Comparison of ENCODE assay signal across 11 mouse cellular contexts in the genomic region with DNA sequence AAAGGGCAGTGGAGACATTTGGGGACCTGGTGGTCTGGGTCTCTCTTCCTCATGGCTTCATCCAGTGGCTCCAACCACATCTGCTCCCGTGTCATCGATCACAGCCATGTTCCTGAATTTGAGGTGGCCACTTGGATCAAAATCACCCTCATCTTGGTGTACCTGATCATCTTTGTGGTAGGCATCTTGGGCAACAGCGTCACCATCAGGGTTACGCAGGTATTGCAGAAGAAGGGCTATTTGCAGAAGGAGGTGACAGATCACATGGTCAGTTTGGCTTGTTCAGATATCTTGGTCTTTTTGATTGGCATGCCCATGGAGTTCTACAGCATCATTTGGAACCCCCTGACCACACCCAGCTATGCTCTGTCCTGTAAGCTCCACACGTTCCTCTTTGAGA. TPM values are rescaled to one million over a fixed set of nuclear protein-coding genes. Genes with fewer than 3 reads are reported as not detected.
DNase-seq lines count a peak whose midpoint lies in the region; ATAC-seq and TF ChIP-seq lines count a peak whose summit lies in the region.
"Had no signal": no experiment of that assay in that cellular context is flagged by ENCODE, and none has a peak within 500 bp of the region (broad histone marks: within the 10 kb centered on the region; RNA-seq: fewer than 3 reads in every experiment).

No protein-coding gene starts in this region.

- no peak for DNase-seq in kidney, postnatal 0 days (ENCODE audit: low spot score)
- DNase-seq in kidney, adult 18-20 months: no peak
- DNase-seq in lung, postnatal 0 days (ENCODE audit: low spot score): peak; percentile 34
- peak; percentile 67 for DNase-seq in urinary bladder, postnatal 25 days (ENCODE audit: low spot score)
- DNase-seq in forebrain, embryonic 14.5 days (ENCODE audit: low spot score): no peak
- DNase-seq in layer of hippocampus, postnatal 10 days (ENCODE audit: low spot score in 2 of 2): no peak
- DNase-seq in retina, embryonic 14.5 days (ENCODE audit: low spot score): no peak

- H3K9ac ChIP-seq in kidney, postnatal 0 days (ENCODE audit: low read depth, low read length): 0 out of 2 replicates have a peak overlapping the region, but pooled peaks have one; percentile 24
- H3K9ac ChIP-seq in intestine, embryonic 15.5 days: peak overlapping the region; percentile 18
- H3K9ac ChIP-seq in lung, postnatal 0 days (replicated peaks; ENCODE audit: low read depth): no peak overlapping the region
- no peak overlapping the region for H3K9ac ChIP-seq in forebrain, embryonic 14.5 days (ENCODE audit: low read length)
- H3K9ac ChIP-seq: embryonic facial prominence, embryonic 13.5 days; midbrain, embryonic 13.5 days had no signal

- peak; percentile 53 for TF ChIP-seq CTCF in kidney, postnatal 0 days (IDR thresholded peaks at IDR 0.05; ENCODE audit: low read depth)
- TF ChIP-seq CTCF in lung, postnatal 0 days (IDR thresholded peaks at IDR 0.05): peak; percentile 64

- no peaks in the 10 kb centered on the region for H3K36me3 ChIP-seq in kidney, postnatal 0 days (ENCODE audit: insufficient read depth, low read length)
- H3K36me3 ChIP-seq in intestine, embryonic 15.5 days: no peaks in the 10 kb centered on the region
- no peaks in the 10 kb centered on the region for H3K36me3 ChIP-seq in lung, postnatal 0 days (ENCODE audit: insufficient read depth, low read length)
- H3K36me3 ChIP-seq in forebrain, embryonic 14.5 days (ENCODE audit: control insufficient read depth, insufficient read depth, low read length): no peaks in the 10 kb centered on the region
- H3K36me3 ChIP-seq: embryonic facial prominence, embryonic 13.5 days; midbrain, embryonic 13.5 days had no signal

- H3K4me3 ChIP-seq in kidney, postnatal 0 days (replicated peaks; ENCODE audit: low read depth, low read length): peak overlapping the region; percentile 20; the same call in 1 of the 2 replicates
- peak overlapping the region; percentile 32 for H3K4me3 ChIP-seq in intestine, embryonic 15.5 days (replicated peaks)
- peak overlapping the region; percentile 15; the same call in 1 of the 2 replicates for H3K4me3 ChIP-seq in lung, postnatal 0 days (ENCODE audit: low read depth, low read length)
- no peak overlapping the region for H3K4me3 ChIP-seq in forebrain, embryonic 14.5 days (ENCODE audit: low read depth, low read length)
- H3K4me3 ChIP-seq: embryonic facial prominence, embryonic 13.5 days; midbrain, embryonic 13.5 days had no signal

- WGBS in kidney, postnatal 0 days: 77% methylated on average over 5 of the region's 5 CpGs
- 68% methylated on average over 5 of the region's 5 CpGs for WGBS in intestine, embryonic 15.5 days
- WGBS in lung, postnatal 0 days: 66% methylated on average over 5 of the region's 5 CpGs
- WGBS in forebrain, embryonic 14.5 days: 91% methylated on average over 5 of the region's 5 CpGs

- H3K4me1 ChIP-seq in kidney, postnatal 0 days (replicated peaks; ENCODE audit: insufficient read depth, low read length): 0 out of 2 replicates have a peak, but pooled peaks cover 8% of the 10 kb centered on the region
- peaks cover 13% of the 10 kb centered on the region; the same call in 1 of the 2 replicates for H3K4me1 ChIP-seq in intestine, embryonic 15.5 days (replicated peaks)
- no peaks in the 10 kb centered on the region for H3K4me1 ChIP-seq in lung, postnatal 0 days (ENCODE audit: insufficient read depth, low read depth, low read length)
- H3K4me1 ChIP-seq in forebrain, embryonic 14.5 days (ENCODE audit: control insufficient read depth, insufficient read depth, low read length): no peaks in the 10 kb centered on the region
- H3K4me1 ChIP-seq: midbrain, embryonic 13.5 days had no signal

- ATAC-seq in kidney, postnatal 0 days (replicated peaks; ENCODE audit: low FRiP score, low read depth): no peak
- peak; percentile 32 for ATAC-seq in intestine, embryonic 15.5 days
- ATAC-seq in lung, postnatal 0 days: no peak
- no peak for ATAC-seq in forebrain, embryonic 14.5 days
- ATAC-seq: midbrain, embryonic 13.5 days had no signal

- no peaks in the 10 kb centered on the region for H3K9me3 ChIP-seq in kidney, postnatal 0 days (replicated peaks; ENCODE audit: low read length)
- H3K9me3 ChIP-seq in intestine, embryonic 15.5 days: no peaks in the 10 kb centered on the region
- no peaks in the 10 kb centered on the region for H3K9me3 ChIP-seq in lung, postnatal 0 days (ENCODE audit: low read length)
- no peaks in the 10 kb centered on the region for H3K9me3 ChIP-seq in forebrain, embryonic 14.5 days (replicated peaks; ENCODE audit: control insufficient read depth, low read length)
- H3K9me3 ChIP-seq: embryonic facial prominence, embryonic 13.5 days; midbrain, embryonic 13.5 days had no signal

- peak overlapping the region; percentile 80 for H3K27ac ChIP-seq in kidney, postnatal 0 days
- H3K27ac ChIP-seq in intestine, embryonic 15.5 days: peak overlapping the region; percentile 70
- peak overlapping the region; percentile 57 for H3K27ac ChIP-seq in lung, postnatal 0 days (ENCODE audit: low read length)
- no peak overlapping the region for H3K27ac ChIP-seq in forebrain, embryonic 14.5 days (ENCODE audit: low read depth, low read length)
- H3K27ac ChIP-seq: embryonic facial prominence, embryonic 13.5 days; midbrain, embryonic 13.5 days had no signal

- peak overlapping the region; percentile 50 for H3K4me2 ChIP-seq in kidney, postnatal 0 days (ENCODE audit: low read length)
- peak overlapping the region; percentile 48 for H3K4me2 ChIP-seq in intestine, embryonic 15.5 days (replicated peaks)
- H3K4me2 ChIP-seq in lung, postnatal 0 days (replicated peaks; ENCODE audit: low read depth, low read length): peak overlapping the region; percentile 48
- no peak overlapping the region for H3K4me2 ChIP-seq in forebrain, embryonic 14.5 days (ENCODE audit: low read length)
- H3K4me2 ChIP-seq: midbrain, embryonic 13.5 days had no signal

- H3K27me3 ChIP-seq in kidney, postnatal 0 days (ENCODE audit: insufficient read depth, low read length): no peaks in the 10 kb centered on the region
- no peaks in the 10 kb centered on the region for H3K27me3 ChIP-seq in intestine, embryonic 15.5 days (replicated peaks)
- no peaks in the 10 kb centered on the region for H3K27me3 ChIP-seq in lung, postnatal 0 days (replicated peaks; ENCODE audit: insufficient read depth, low read length)
- H3K27me3 ChIP-seq in forebrain, embryonic 14.5 days (replicated peaks; ENCODE audit: control insufficient read depth, insufficient read depth, low read length): no peaks in the 10 kb centered on the region
- H3K27me3 ChIP-seq: embryonic facial prominence, embryonic 13.5 days; midbrain, embryonic 13.5 days had no signal

- no peak for TF ChIP-seq EP300 in lung, postnatal 0 days (IDR thresholded peaks at IDR 0.05)

RNA-seq across cellular contexts. Expression of gene Gpr39, which starts 0.5 kb away (rescaled TPM):
- polyA plus RNA-seq in kidney, postnatal 0 days (2015; fragmentation: Nextera tagmentation; extraction: Ambion mirVana): 4.7 and 4.9 TPM in 2 replicates
- polyA plus RNA-seq in intestine, embryonic 15.5 days (2015; fragmentation: Nextera tagmentation; extraction: Ambion mirVana): 6.3 and 7.2 TPM in 2 replicates
- polyA plus RNA-seq in lung, postnatal 0 days (2015; fragmentation: Nextera tagmentation; extraction: Ambion mirVana): 3.7 and 5.4 TPM in 2 replicates
- polyA plus RNA-seq in forebrain, embryonic 14.5 days (2014; fragmentation: Nextera tagmentation; extraction: Ambion mirVana): not detected in 2 replicates
- under 1 TPM; 0.39 to 0.40 TPM for total RNA-seq in layer of hippocampus, postnatal 10 days (2021)
- total RNA-seq: gastrocnemius, postnatal 36 days had no signal
- polyA plus RNA-seq: embryonic facial prominence, embryonic 13.5 days; midbrain, embryonic 13.5 days had no signal

Comparison
In these comparisons a context has a peak if more than half of its experiments do, and no peak if none do; other contexts are left out.
1. DNase-seq: peak in lung, postnatal 0 days (single experiment) and urinary bladder, postnatal 25 days (single experiment); none in kidney, postnatal 0 days (single experiment), kidney, adult 18-20 months (single experiment), forebrain, embryonic 14.5 days (single experiment), layer of hippocampus, postnatal 10 days (0 of 2) and retina, embryonic 14.5 days (single experiment).
2. H3K9ac ChIP-seq: peak in kidney, postnatal 0 days (single experiment) and intestine, embryonic 15.5 days (single experiment); none in lung, postnatal 0 days (single experiment) and forebrain, embryonic 14.5 days (single experiment).